Mouse (Mus musculus): Measurements from ENCODE around the gene Trpv5. TPM values are rescaled to one million over a fixed set of nuclear protein-coding genes. Genes with fewer than 3 reads are reported as not detected.

The Trpv5 gene
- total RNA-seq (2021), result not detected
- long read RNA-seq, experiment 1, result 0 reads
- long read RNA-seq, experiment 2, result 0 reads

- no peak for DNase-seq (ENCODE audit: low spot score in 2 of 2)
- intact Hi-C loops (cut with DNase I), result no loop called here
Measured at GRCm38 (mm10) chr6:41680669-41681068, at the start of gene Trpv5. Gene Trpv5 (minus strand): TSS chr6:41680769.

GRCm38 (mm10) chr6:41727989-41728609 is 47.5 kb upstream of the Trpv5 start:
- intact Hi-C loops (cut with DNase I), result no loop called here
- DNase-seq (ENCODE audit: low spot score in 2 of 2), result no peak

GRCm38 (mm10) chr6:41721430-41721829 is 40.9 kb upstream of the Trpv5 start:
- no peak for DNase-seq (ENCODE audit: low spot score in 2 of 2)
- intact Hi-C loops (cut with DNase I), result no loop called here

- intact Hi-C loops (cut with DNase I), result no loop called here
Measured at GRCm38 (mm10) chr6:41710281-41710680, 29.7 kb upstream of the Trpv5 start.

GRCm38 (mm10) chr6:41706275-41706674 is 25.7 kb upstream of the Trpv5 start:
- no peak for DNase-seq (ENCODE audit: low spot score in 2 of 2)

More at GRCm38 (mm10) chr6:41710281-41710680, 29.7 kb upstream of the Trpv5 start:
- DNase-seq (ENCODE audit: low spot score in 2 of 2), result no peak

GRCm38 (mm10) chr6:41704123-41704522 is 23.6 kb upstream of the Trpv5 start, which contains the start of gene Kel:
Gene Kel (minus strand): TSS chr6:41704339.
- no peak for DNase-seq (ENCODE audit: low spot score in 2 of 2)
- intact Hi-C loops (cut with DNase I), result no loop called here

More at GRCm38 (mm10) chr6:41706275-41706674, 25.7 kb upstream of the Trpv5 start:
- intact Hi-C loops (cut with DNase I), result no loop called here

GRCm38 (mm10) chr6:41702928-41703327 is 22.4 kb upstream of the Trpv5 start:
- intact Hi-C loops (cut with DNase I), result no loop called here
- no peak for DNase-seq (ENCODE audit: low spot score in 2 of 2)

GRCm38 (mm10) chr6:41701245-41701644 is 20.7 kb upstream of the Trpv5 start:
- DNase-seq (ENCODE audit: low spot score in 2 of 2), result no peak
- intact Hi-C loops (cut with DNase I), result no loop called here

GRCm38 (mm10) chr6:41694407-41694806 is 13.8 kb upstream of the Trpv5 start:
- DNase-seq (ENCODE audit: low spot score in 2 of 2), result no peak
- intact Hi-C loops (cut with DNase I), result no loop called here

- intact Hi-C loops (cut with DNase I), result no loop called here
- no peak for DNase-seq (ENCODE audit: low spot score in 2 of 2)
Measured at GRCm38 (mm10) chr6:41692200-41692599, 11.6 kb upstream of the Trpv5 start.

GRCm38 (mm10) chr6:41685596-41685995 is 5.0 kb upstream of the Trpv5 start:
- no peak for DNase-seq (ENCODE audit: low spot score in 2 of 2)
- intact Hi-C loops (cut with DNase I), result no loop called here

GRCm38 (mm10) chr6:41684911-41685310 is 4.3 kb upstream of the Trpv5 start:
- intact Hi-C loops (cut with DNase I), result no loop called here
- DNase-seq (ENCODE audit: low spot score in 2 of 2), result no peak

GRCm38 (mm10) chr6:41684131-41684530 is 3.6 kb upstream of the Trpv5 start, which contains the start of gene Llcfc1:
Gene Llcfc1 (plus strand): TSS chr6:41684431.
- intact Hi-C loops (cut with DNase I), result no loop called here
- no peak for DNase-seq (ENCODE audit: low spot score in 2 of 2)

- DNase-seq (ENCODE audit: low spot score in 2 of 2), result no peak
- intact Hi-C loops (cut with DNase I), result no loop called here
Measured at GRCm38 (mm10) chr6:41681656-41682055, 1.1 kb upstream of the Trpv5 start.

GRCm38 (mm10) chr6:41676530-41676929 is 4.0 kb downstream of the Trpv5 start:
- DNase-seq (ENCODE audit: low spot score in 2 of 2), result no peak
- intact Hi-C loops (cut with DNase I), result no loop called here

GRCm38 (mm10) chr6:41662320-41662719 is 18.2 kb downstream of the Trpv5 start:
- intact Hi-C loops (cut with DNase I), result no loop called here
- peak in 1 of 2 experiments; percentile 7 for DNase-seq (ENCODE audit: low spot score in 2 of 2)

- no peak for DNase-seq (ENCODE audit: low spot score in 2 of 2)
- intact Hi-C loops (cut with DNase I), result no loop called here
Measured at GRCm38 (mm10) chr6:41658487-41658886, 22.1 kb downstream of the Trpv5 start.

- intact Hi-C loops (cut with DNase I), result no loop called here
- DNase-seq (ENCODE audit: low spot score in 2 of 2), result no peak
Measured at GRCm38 (mm10) chr6:41654648-41655047, 25.9 kb downstream of the Trpv5 start.

- DNase-seq (ENCODE audit: low spot score in 2 of 2), result no peak
- intact Hi-C loops (cut with DNase I), result no loop called here
Measured at GRCm38 (mm10) chr6:41653173-41653572, 27.4 kb downstream of the Trpv5 start.

GRCm38 (mm10) chr6:41646672-41647071 is 33.9 kb downstream of the Trpv5 start:
- no peak for DNase-seq (ENCODE audit: low spot score in 2 of 2)
- intact Hi-C loops (cut with DNase I), result no loop called here

- DNase-seq (ENCODE audit: low spot score in 2 of 2), result no peak
- intact Hi-C loops (cut with DNase I), result no loop called here
Measured at GRCm38 (mm10) chr6:41646220-41646619, 34.3 kb downstream of the Trpv5 start.
